Mouse (Mus musculus): ENCODE measurements around the gene Dus2.

GRCm38 (mm10) chr8:106022483-106022882 lies 31.3 kb downstream of the Dus2 start:
- TF ChIP-seq CTCF (IDR thresholded peaks at IDR 0.05) (no peak), POLR2A (IDR thresholded peaks at IDR 0.05; ENCODE audit: insufficient read depth, low read depth, low read length) (no peak), EP300 (IDR thresholded peaks at IDR 0.05; ENCODE audit: insufficient read depth, low read depth, low read length) (peak; percentile 90)
